Mouse (Mus musculus) midbrain, embryonic 16.5 days (tissue): ENCODE measurements around the gene St8sia1. TPM values are rescaled to one million over a fixed set of nuclear protein-coding genes. Genes with fewer than 3 reads are reported as not detected.

Experiments
- ATAC-seq: fragments of 200-750 bp; cut with Nextera tagmentation; 2 replicates; pipeline ENCODE4 v1.8.0; 2017; ENCODE audit warnings: moderate TSS enrichment
- H3K27ac ChIP-seq: fragments of 300-500 bp; sonication (generic); 2 replicates; pipeline ENCODE4 v1.5.1; 2014; ENCODE audit warnings: mild to moderate bottlenecking, low read length, mixed read lengths
- H3K27me3 ChIP-seq: fragments of 300-500 bp; sonication (generic); 2 replicates; pipeline ENCODE4 v1.6.1; 2014; ENCODE audit warnings: low read depth, low read length, mixed read lengths; ENCODE audit not compliant: control insufficient read depth, insufficient read depth
- H3K36me3 ChIP-seq: fragments of 300-500 bp; sonication (generic); 2 replicates; pipeline ENCODE4 v1.6.1; 2014; ENCODE audit warnings: mild to moderate bottlenecking, low read length, moderate library complexity, mixed read lengths; ENCODE audit not compliant: control insufficient read depth, insufficient read depth
- H3K4me1 ChIP-seq: fragments of 300-500 bp; sonication (generic); 2 replicates; pipeline ENCODE4 v1.6.1; 2014; ENCODE audit warnings: mild to moderate bottlenecking, low read length, mixed read lengths; ENCODE audit not compliant: control insufficient read depth, insufficient read depth
- H3K4me2 ChIP-seq: fragments of 300-500 bp; sonication (generic); 2 replicates; pipeline ENCODE4 v1.6.1; 2014; ENCODE audit warnings: mild to moderate bottlenecking, low read length, mixed read lengths
- H3K4me3 ChIP-seq: fragments of 300-500 bp; sonication (generic); 2 replicates; pipeline ENCODE4 v1.5.1; 2014; ENCODE audit warnings: low read depth, mild to moderate bottlenecking, low read length, moderate library complexity, mixed read lengths
- H3K9ac ChIP-seq: fragments of 300-500 bp; sonication (generic); 2 replicates; pipeline ENCODE4 v1.6.1; 2014; ENCODE audit warnings: low read depth, low read length, mixed read lengths
- H3K9me3 ChIP-seq: fragments of 300-500 bp; sonication (generic); replicated peaks from 2 replicates; pipeline ENCODE4 v1.6.1; 2014; ENCODE audit warnings: mild to moderate bottlenecking, low read length, mixed read lengths; ENCODE audit not compliant: control insufficient read depth, poor library complexity, severe bottlenecking
- WGBS: fragments of 180-500 bp; shearing (Covaris S2); extraction: QIAGEN DNeasy Blood & Tissue Kit; methylation state at CpG from one replicate; pipeline ENCODE4 v1.1.7; 2014; 5-methylcytosine and 5-hydroxymethylcytosine counted together
- polyA plus RNA-seq: library from polyadenylated mRNA; unstranded; fragments of >200 nt; fragmentation: Nextera tagmentation; extraction: Ambion mirVana; gene quantifications from 2 replicates; pipeline ENCODE4 v1.2.1, GENCODE M21; 2015

St8sia1 gene
- polyA plus RNA-seq, 1 experiment from 2014 or later: 7.5 TPM

- H3K27ac ChIP-seq: no peak overlapping the region
- H3K4me3 ChIP-seq: no peak overlapping the region
- no peak overlapping the region for H3K4me2 ChIP-seq
- no peak overlapping the region for H3K9ac ChIP-seq
- H3K9me3 ChIP-seq: no peaks in the 10 kb centered on the region
- H3K27me3 ChIP-seq: no peaks in the 10 kb centered on the region
- 90% methylated on average over 7 of the region's 7 CpGs for WGBS
- ATAC-seq: no peak
- peaks cover 12% of the 10 kb centered on the region for H3K4me1 ChIP-seq
- no peaks in the 10 kb centered on the region for H3K36me3 ChIP-seq
These were observed 12.5 kb downstream of the St8sia1 start for GRCm38 (mm10) chr6:142951564-142952308.

- no peak overlapping the region for H3K9ac ChIP-seq
- 71% methylated on average over 11 of the region's 11 CpGs for WGBS
- no peaks in the 10 kb centered on the region for H3K36me3 ChIP-seq
- H3K4me3 ChIP-seq: no peak overlapping the region
- 0 out of 2 replicates have a peak overlapping the region, but pooled peaks have one; percentile 0 for H3K4me2 ChIP-seq
- peak overlapping the region; percentile 43; the same call in 1 of the 2 replicates for H3K27ac ChIP-seq
- ATAC-seq: no peak
- H3K9me3 ChIP-seq: no peaks in the 10 kb centered on the region
- peaks cover 14% of the 10 kb centered on the region for H3K4me1 ChIP-seq
- H3K27me3 ChIP-seq: no peaks in the 10 kb centered on the region
These were observed 13.9 kb downstream of the St8sia1 start for GRCm38 (mm10) chr6:142950354-142950753.

GRCm38 (mm10) chr6:142948955-142949357, 15.3 kb downstream of the St8sia1 start:
- 56% methylated on average over 5 of the region's 5 CpGs for WGBS
- Histone ChIP-seq H3K9ac (no peak overlapping the region), H3K27ac (no peak overlapping the region), H3K4me2 (no peak overlapping the region), H3K9me3 (no peaks in the 10 kb centered on the region), H3K36me3 (0 out of 2 replicates have a peak, but pooled peaks cover 2% of the 10 kb centered on the region), H3K4me3 (no peak overlapping the region), H3K4me1 (peaks cover 14% of the 10 kb centered on the region), H3K27me3 (no peaks in the 10 kb centered on the region)
- peak; percentile 80 for ATAC-seq

GRCm38 (mm10) chr6:142947029-142947428, 17.2 kb downstream of the St8sia1 start:
- Histone ChIP-seq H3K27me3 (no peaks in the 10 kb centered on the region), H3K27ac (no peak overlapping the region), H3K36me3 (0 out of 2 replicates have a peak, but pooled peaks cover 2% of the 10 kb centered on the region), H3K4me2 (no peak overlapping the region), H3K9ac (no peak overlapping the region), H3K4me3 (no peak overlapping the region), H3K9me3 (no peaks in the 10 kb centered on the region), H3K4me1 (peaks cover 14% of the 10 kb centered on the region)
- no peak for ATAC-seq
- WGBS: 87% methylated on average over 6 of the region's 6 CpGs

- H3K36me3 ChIP-seq: 0 out of 2 replicates have a peak, but pooled peaks cover 2% of the 10 kb centered on the region
- no peak overlapping the region for H3K4me3 ChIP-seq
- peaks cover 14% of the 10 kb centered on the region for H3K4me1 ChIP-seq
- 75% methylated on average over 7 of the region's 8 CpGs for WGBS
- no peak for ATAC-seq
- no peaks in the 10 kb centered on the region for H3K9me3 ChIP-seq
- H3K9ac ChIP-seq: no peak overlapping the region
- no peaks in the 10 kb centered on the region for H3K27me3 ChIP-seq
- no peak overlapping the region for H3K27ac ChIP-seq
- H3K4me2 ChIP-seq: no peak overlapping the region
These were observed 18.0 kb downstream of the St8sia1 start for GRCm38 (mm10) chr6:142946069-142946871.

GRCm38 (mm10) chr6:142945461-142945860, 18.8 kb downstream of the St8sia1 start:
- no peak overlapping the region for H3K4me3 ChIP-seq
- no peak overlapping the region for H3K4me2 ChIP-seq
- 91% methylated on average over 2 of the region's 2 CpGs for WGBS
- H3K9me3 ChIP-seq: no peaks in the 10 kb centered on the region
- no peak overlapping the region for H3K27ac ChIP-seq
- 0 out of 2 replicates have a peak, but pooled peaks cover 2% of the 10 kb centered on the region for H3K36me3 ChIP-seq
- no peak overlapping the region for H3K9ac ChIP-seq
- no peak for ATAC-seq
- peaks cover 17% of the 10 kb centered on the region for H3K4me1 ChIP-seq
- H3K27me3 ChIP-seq: no peaks in the 10 kb centered on the region

GRCm38 (mm10) chr6:142944470-142944869, 19.8 kb downstream of the St8sia1 start:
- Histone ChIP-seq H3K9ac (no peak overlapping the region), H3K27me3 (no peaks in the 10 kb centered on the region), H3K27ac (no peak overlapping the region), H3K4me3 (no peak overlapping the region), H3K4me1 (peaks cover 11% of the 10 kb centered on the region), H3K4me2 (no peak overlapping the region), H3K9me3 (no peaks in the 10 kb centered on the region), H3K36me3 (0 out of 2 replicates have a peak, but pooled peaks cover 2% of the 10 kb centered on the region)
- WGBS: 96% methylated on average over 3 of the region's 3 CpGs
- no peak for ATAC-seq

GRCm38 (mm10) chr6:142943419-142943818, 20.8 kb downstream of the St8sia1 start:
- Histone ChIP-seq H3K9ac (no peak overlapping the region), H3K27me3 (no peaks in the 10 kb centered on the region), H3K36me3 (0 out of 2 replicates have a peak, but pooled peaks cover 2% of the 10 kb centered on the region), H3K27ac (no peak overlapping the region), H3K9me3 (no peaks in the 10 kb centered on the region), H3K4me1 (peaks cover 11% of the 10 kb centered on the region), H3K4me2 (no peak overlapping the region), H3K4me3 (no peak overlapping the region)
- ATAC-seq: no peak
- 90% methylated on average over 8 of the region's 8 CpGs for WGBS
